Mouse (Mus musculus) heart, embryonic 12.5 days (tissue): ENCODE measurements around the gene Csnk2a1. TPM values are rescaled to one million over a fixed set of nuclear protein-coding genes. Genes with fewer than 3 reads are reported as not detected.
A peak's percentile ranks its signal among the peaks of the same experiment; 100 is the strongest.

ENCODE experiments used
- ATAC-seq: fragments of 200-750 bp; cut with Nextera tagmentation; 2 replicates; pipeline ENCODE4 v1.8.0; 2017; ENCODE audit warnings: moderate TSS enrichment, moderate library complexity; ENCODE audit not compliant: insufficient number of reproducible peaks, low FRiP score
- H3K27ac ChIP-seq: fragments of 300-500 bp; sonication (generic); 2 replicates; pipeline ENCODE4 v1.5.1; 2016; ENCODE audit warnings: mild to moderate bottlenecking, moderate library complexity; ENCODE audit not compliant: poor library complexity, severe bottlenecking
- H3K27me3 ChIP-seq: fragments of 300-500 bp; sonication (generic); replicated peaks from 2 replicates; pipeline ENCODE4 v1.6.1; 2016; ENCODE audit warnings: mild to moderate bottlenecking, moderate library complexity
- H3K36me3 ChIP-seq: fragments of 300-500 bp; sonication (generic); 2 replicates; pipeline ENCODE4 v1.6.1; 2016; ENCODE audit warnings: mild to moderate bottlenecking, moderate library complexity
- H3K4me1 ChIP-seq: fragments of 300-500 bp; sonication (generic); replicated peaks from 2 replicates; pipeline ENCODE4 v1.6.1; 2016; ENCODE audit warnings: mild to moderate bottlenecking
- H3K4me2 ChIP-seq: fragments of 300-500 bp; sonication (generic); 2 replicates; pipeline ENCODE4 v1.6.1; 2016; ENCODE audit warnings: mild to moderate bottlenecking, moderate library complexity
- H3K4me3 ChIP-seq: fragments of 300-500 bp; sonication (generic); 2 replicates; pipeline ENCODE4 v1.5.1; 2016; ENCODE audit warnings: mild to moderate bottlenecking
- H3K9ac ChIP-seq: fragments of 300-500 bp; sonication (generic); 2 replicates; pipeline ENCODE4 v1.6.1; 2016; ENCODE audit warnings: mild to moderate bottlenecking, moderate library complexity
- H3K9me3 ChIP-seq: fragments of 300-500 bp; sonication (generic); replicated peaks from 2 replicates; pipeline ENCODE4 v1.6.1; 2016; ENCODE audit warnings: mild to moderate bottlenecking, moderate library complexity
- WGBS: fragments of 180-500 bp; shearing (Covaris S2); methylation state at CpG from one replicate; pipeline ENCODE4 v1.1.7; 2016; 5-methylcytosine and 5-hydroxymethylcytosine counted together
- polyA plus RNA-seq: library from polyadenylated mRNA; unstranded; fragments of >200 nt; fragmentation: Nextera tagmentation; extraction: Ambion mirVana; gene quantifications from 2 replicates; pipeline ENCODE4 v1.2.1, GENCODE M21; 2016

Csnk2a1 gene
- 63.2 and 69.2 TPM in 2 replicates for polyA plus RNA-seq

DNA sequence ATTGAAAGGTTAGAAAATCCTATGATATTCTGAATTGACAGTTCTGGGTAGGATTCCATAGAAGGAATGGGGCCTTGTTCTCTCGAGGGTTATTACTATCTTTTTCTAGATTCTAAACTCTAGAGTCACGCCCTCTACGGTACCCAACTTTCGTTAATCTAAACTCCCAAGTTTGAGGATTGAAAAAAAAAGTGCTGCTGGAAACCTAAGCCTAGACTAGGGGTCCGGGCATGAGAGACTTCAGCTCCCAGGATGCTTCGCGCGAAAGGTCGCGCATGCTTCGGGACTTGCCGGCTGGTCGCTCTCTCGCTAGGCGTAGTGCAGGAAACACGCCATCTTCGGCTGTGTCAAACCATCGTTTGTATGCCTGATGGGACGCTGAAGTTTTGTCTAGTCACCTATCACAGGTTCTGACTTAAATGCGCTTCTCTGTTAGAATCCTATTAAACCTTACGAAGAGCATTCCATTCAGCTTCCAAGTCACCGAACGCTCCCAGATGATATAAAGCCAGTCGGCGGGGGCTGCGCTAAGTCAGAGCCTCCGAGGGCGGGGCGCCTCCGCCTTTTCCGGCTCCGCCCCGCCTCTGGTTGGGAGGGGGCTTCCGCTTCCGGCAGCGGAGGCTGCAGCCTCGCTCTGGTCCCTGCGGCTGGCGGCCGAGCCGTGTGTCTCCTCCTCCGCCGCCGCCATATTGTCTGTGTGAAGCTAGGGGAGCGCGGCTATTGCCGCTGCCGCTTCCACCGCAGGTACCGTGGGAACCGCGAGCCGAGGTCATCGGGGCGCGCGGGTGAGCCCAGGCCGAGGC lies at the start of gene Csnk2a1:
Csnk2a1 (plus strand) TSS at position 592 of the 803 bp plus-strand sequence.
- WGBS: under 1% methylated on average over 58 of the region's 58 CpGs
- Histone ChIP-seq H3K36me3 (peaks cover 18% of the 10 kb centered on the region), H3K4me2 (peak within 1 kb of the TSS; percentile 84), H3K27me3 (no peaks in the 10 kb centered on the region), H3K4me1 (peaks cover 22% of the 10 kb centered on the region), H3K9ac (peak within 1 kb of the TSS; percentile 99), H3K4me3 (peak within 1 kb of the TSS; percentile 99), H3K27ac (peak within 1 kb of the TSS; percentile 100), H3K9me3 (no peaks in the 10 kb centered on the region)
- ATAC-seq: peak; percentile 95

DNA sequence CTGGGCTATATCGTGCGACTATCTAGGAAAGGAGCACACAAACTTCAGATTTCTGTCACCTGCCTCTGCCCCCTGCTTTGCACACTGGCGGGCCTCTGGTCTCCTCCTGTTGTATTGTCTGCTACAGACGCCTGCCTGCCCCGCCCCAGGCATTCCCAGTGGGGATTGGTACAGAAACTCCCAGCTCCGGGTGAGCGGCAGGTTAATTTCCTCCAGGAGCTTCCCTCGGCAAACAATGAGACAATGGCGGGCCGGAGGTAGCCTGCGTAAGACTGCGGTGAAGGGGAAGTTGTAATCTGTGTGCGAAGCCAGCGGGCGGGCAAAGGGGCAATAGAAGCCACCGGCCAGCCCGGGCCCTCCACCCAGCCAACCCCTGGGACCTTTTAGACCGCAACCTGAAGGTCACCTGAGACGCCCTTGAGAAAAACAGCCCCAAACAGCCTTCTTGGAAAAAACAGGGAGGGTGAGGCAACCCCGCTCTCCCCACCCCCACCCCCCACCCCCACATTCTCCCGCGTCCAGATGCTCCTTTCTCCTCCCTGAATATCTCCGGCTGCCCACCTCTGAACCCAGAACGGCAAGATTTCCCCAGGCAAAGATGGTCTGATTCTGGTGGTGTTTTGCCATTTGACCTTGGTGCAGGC lies 49.4 kb upstream of the Csnk2a1 start:
- Histone ChIP-seq H3K36me3 (no peaks in the 10 kb centered on the region), H3K4me2 (peak overlapping the region; percentile 49), H3K27ac (0 out of 2 replicates have a peak overlapping the region, but pooled peaks have one; percentile 1), H3K27me3 (no peaks in the 10 kb centered on the region), H3K4me1 (peaks cover 8% of the 10 kb centered on the region; the same call in 1 of the 2 replicates), H3K9me3 (peaks cover 4% of the 10 kb centered on the region; the same call in 1 of the 2 replicates), H3K4me3 (peak overlapping the region; percentile 17; the same call in 1 of the 2 replicates), H3K9ac (no peak overlapping the region)
- peak; percentile 73 for ATAC-seq
- 14% methylated on average over 24 of the region's 24 CpGs for WGBS

DNA sequence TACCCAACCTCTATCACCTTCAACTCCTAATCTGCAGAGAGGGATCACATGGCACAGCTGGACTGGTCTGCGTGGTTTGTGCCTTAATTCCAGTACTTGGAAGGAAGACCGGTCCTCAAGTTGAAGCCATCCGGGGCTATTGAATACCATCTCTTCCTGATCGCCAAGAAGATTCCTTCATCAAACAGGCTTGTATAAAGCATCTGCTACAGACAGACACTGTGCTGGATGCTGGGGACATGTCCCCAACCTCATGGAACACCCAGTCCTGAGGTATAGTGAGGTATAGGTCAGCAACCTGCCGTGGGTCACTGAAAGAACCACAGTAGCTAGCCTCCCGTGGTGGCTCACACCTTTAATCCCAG lies 48.9 kb upstream of the Csnk2a1 start:
- no peak for ATAC-seq
- Histone ChIP-seq H3K4me3 (no peak overlapping the region), H3K4me1 (peaks cover 8% of the 10 kb centered on the region; the same call in 1 of the 2 replicates), H3K9me3 (peaks cover 4% of the 10 kb centered on the region; the same call in 1 of the 2 replicates), H3K4me2 (no peak overlapping the region; the same call in 1 of the 2 replicates), H3K36me3 (no peaks in the 10 kb centered on the region), H3K9ac (no peak overlapping the region), H3K27me3 (no peaks in the 10 kb centered on the region), H3K27ac (no peak overlapping the region)
- 67% methylated on average over 6 of the region's 6 CpGs for WGBS

DNA sequence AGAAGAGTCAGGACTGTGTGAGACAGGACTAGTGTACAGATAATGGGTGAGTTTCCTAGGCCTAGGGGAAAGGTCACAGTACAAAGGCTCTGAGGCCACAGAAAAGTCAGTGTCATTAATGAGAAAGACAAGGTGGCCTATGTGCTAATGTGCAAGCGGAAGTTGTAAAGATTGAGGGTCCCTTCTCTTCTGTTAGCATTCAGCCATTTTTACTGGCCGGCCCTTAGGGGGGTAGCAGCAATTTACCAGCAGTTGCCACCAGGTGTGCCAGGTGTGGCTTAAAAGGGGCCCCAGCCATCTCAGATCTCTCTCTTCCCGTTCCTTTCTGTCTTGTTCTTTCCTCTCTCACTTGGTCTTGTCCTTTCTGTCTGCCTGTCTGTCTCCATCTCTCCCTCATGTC lies 48.3 kb upstream of the Csnk2a1 start:
- H3K36me3 ChIP-seq: no peaks in the 10 kb centered on the region
- H3K27ac ChIP-seq: no peak overlapping the region
- 85% methylated on average over 3 of the region's 3 CpGs for WGBS
- H3K9ac ChIP-seq: no peak overlapping the region
- no peaks in the 10 kb centered on the region for H3K27me3 ChIP-seq
- H3K4me3 ChIP-seq: no peak overlapping the region
- no peak overlapping the region for H3K4me2 ChIP-seq
- peaks cover 4% of the 10 kb centered on the region; the same call in 1 of the 2 replicates for H3K9me3 ChIP-seq
- H3K4me1 ChIP-seq: peaks cover 8% of the 10 kb centered on the region; the same call in 1 of the 2 replicates
- ATAC-seq: no peak

DNA sequence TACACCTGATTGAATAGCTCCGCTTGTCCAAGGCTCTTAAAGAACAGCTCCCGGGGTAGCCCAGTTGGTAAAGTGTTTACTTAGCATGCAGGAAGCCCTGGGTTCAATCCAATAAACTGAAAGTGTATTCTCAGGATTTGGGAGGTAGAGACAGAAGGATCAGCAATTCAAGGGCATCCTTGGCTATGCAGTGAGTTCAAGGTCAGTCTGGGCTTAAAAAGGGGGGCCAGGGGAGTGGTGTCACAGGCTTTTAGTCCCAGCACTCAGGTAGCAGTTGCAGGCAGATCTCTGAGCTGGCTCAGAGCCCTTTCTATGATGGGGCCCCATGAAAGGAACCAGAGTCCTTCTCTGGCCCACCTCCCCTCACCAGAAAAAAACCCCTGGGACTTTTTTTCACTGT lies 47.3 kb upstream of the Csnk2a1 start:
- no peak overlapping the region for H3K9ac ChIP-seq
- H3K4me1 ChIP-seq: peaks cover 8% of the 10 kb centered on the region; the same call in 1 of the 2 replicates
- H3K4me2 ChIP-seq: no peak overlapping the region
- H3K36me3 ChIP-seq: no peaks in the 10 kb centered on the region
- no peak overlapping the region for H3K27ac ChIP-seq
- peaks cover 4% of the 10 kb centered on the region; the same call in 1 of the 2 replicates for H3K9me3 ChIP-seq
- no peaks in the 10 kb centered on the region for H3K27me3 ChIP-seq
- H3K4me3 ChIP-seq: no peak overlapping the region
- 79% methylated on average over 2 of the region's 2 CpGs for WGBS
- no peak for ATAC-seq

DNA sequence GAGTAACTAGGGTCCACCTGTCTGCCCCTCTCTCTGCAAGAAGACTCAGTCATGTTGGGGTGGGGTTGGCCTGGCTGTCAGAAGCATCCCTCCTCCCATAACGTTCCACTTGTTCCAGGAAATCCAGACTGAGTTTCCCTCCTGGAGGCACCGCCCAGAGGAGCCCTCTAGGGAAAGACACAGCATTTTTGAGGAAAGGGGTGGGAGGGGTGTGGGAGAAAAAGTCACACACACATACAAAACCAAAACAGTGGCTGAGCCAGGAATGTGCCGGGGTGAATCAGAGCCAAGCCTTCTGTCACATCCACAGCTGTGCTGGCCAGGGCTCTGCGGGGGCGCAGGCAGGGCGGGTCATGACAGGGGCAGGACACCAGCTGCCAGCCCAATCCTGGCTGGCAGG lies 46.3 kb upstream of the Csnk2a1 start:
- no peak overlapping the region for H3K4me3 ChIP-seq
- H3K9ac ChIP-seq: no peak overlapping the region
- no peaks in the 10 kb centered on the region for H3K27me3 ChIP-seq
- peak; percentile 56; the same call in 1 of the 2 replicates for ATAC-seq
- H3K4me2 ChIP-seq: no peak overlapping the region
- H3K4me1 ChIP-seq: peaks cover 8% of the 10 kb centered on the region; the same call in 1 of the 2 replicates
- WGBS: 56% methylated on average over 6 of the region's 6 CpGs
- H3K27ac ChIP-seq: no peak overlapping the region
- no peaks in the 10 kb centered on the region for H3K36me3 ChIP-seq
- H3K9me3 ChIP-seq: no peaks in the 10 kb centered on the region

DNA sequence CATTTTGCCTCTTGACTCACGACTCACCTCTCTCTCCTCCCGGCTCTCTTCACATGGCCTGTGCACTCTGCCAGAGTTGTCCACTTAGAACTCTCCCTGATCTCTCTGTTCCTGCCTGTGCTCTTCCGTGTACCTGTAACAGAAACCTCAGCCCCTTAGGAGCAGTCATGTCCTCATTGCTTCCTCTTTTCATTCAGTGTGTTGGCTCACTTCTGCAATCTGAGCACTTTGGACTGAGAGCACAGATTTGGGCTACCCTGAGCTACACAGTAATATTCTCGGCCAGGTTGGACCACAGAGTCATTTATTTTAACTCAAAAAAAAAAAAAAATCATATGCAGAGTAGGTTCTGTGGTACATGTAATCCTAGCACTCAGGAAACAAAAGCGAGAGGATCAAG lies 39.5 kb upstream of the Csnk2a1 start:
- H3K9me3 ChIP-seq: no peaks in the 10 kb centered on the region
- no peak overlapping the region for H3K27ac ChIP-seq
- no peaks in the 10 kb centered on the region for H3K36me3 ChIP-seq
- no peak for ATAC-seq
- H3K4me2 ChIP-seq: no peak overlapping the region
- H3K4me3 ChIP-seq: no peak overlapping the region
- 75% methylated on average over 5 of the region's 5 CpGs for WGBS
- H3K9ac ChIP-seq: no peak overlapping the region
- peaks cover 14% of the 10 kb centered on the region for H3K4me1 ChIP-seq
- no peaks in the 10 kb centered on the region for H3K27me3 ChIP-seq

DNA sequence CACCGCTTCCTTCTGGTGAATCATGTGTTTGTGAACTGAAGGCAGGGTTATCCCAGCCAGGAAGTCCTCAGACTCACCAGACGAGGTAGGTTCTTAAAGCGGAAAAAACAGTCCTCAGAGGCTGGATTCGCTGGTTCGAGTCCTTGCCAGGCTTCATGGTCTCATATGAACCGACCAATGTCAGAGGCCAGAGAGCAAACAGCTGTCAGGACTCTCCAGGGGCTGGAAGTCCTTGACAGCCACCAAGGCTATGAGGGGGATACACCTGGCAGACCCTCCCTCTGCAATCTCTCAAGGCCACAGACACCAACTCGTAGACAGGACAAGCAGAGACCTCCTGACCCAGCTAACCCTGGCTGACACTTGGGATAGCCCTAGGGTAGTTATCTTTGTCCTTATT lies 37.4 kb upstream of the Csnk2a1 start:
- H3K4me1 ChIP-seq: peaks cover 14% of the 10 kb centered on the region
- H3K9me3 ChIP-seq: no peaks in the 10 kb centered on the region
- H3K4me2 ChIP-seq: peak overlapping the region; percentile 29
- no peak overlapping the region for H3K4me3 ChIP-seq
- no peaks in the 10 kb centered on the region for H3K27me3 ChIP-seq
- no peak overlapping the region for H3K9ac ChIP-seq
- WGBS: 45% methylated on average over 7 of the region's 7 CpGs
- ATAC-seq: no peak
- H3K27ac ChIP-seq: no peak overlapping the region
- H3K36me3 ChIP-seq: no peaks in the 10 kb centered on the region

DNA sequence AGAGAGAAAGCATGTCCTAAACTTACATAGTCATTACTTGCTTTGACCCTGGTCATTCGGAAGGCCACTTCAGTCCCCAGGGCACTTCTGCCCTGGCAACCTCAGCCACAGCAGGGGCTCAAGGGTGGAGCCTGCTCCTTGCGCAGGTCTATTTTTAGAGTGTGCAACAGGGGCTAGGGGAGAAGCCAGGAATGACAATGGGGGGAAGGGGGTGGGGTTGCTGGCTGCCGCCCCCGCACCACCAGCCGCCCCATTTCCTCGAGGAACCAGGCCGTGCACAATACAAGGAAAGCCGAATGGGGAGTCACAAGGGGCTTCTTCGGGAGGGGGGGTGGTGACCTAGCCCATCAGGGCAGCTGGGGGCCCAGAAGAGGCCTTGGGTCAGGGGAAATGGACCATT lies 37.0 kb upstream of the Csnk2a1 start:
- Histone ChIP-seq H3K36me3 (no peaks in the 10 kb centered on the region), H3K9me3 (no peaks in the 10 kb centered on the region), H3K4me2 (peak overlapping the region; percentile 29), H3K4me3 (no peak overlapping the region), H3K4me1 (peaks cover 14% of the 10 kb centered on the region), H3K9ac (no peak overlapping the region; the same call in 1 of the 2 replicates), H3K27me3 (no peaks in the 10 kb centered on the region), H3K27ac (no peak overlapping the region)
- peak; percentile 52; the same call in 1 of the 2 replicates for ATAC-seq
- WGBS: 29% methylated on average over 9 of the region's 9 CpGs

DNA sequence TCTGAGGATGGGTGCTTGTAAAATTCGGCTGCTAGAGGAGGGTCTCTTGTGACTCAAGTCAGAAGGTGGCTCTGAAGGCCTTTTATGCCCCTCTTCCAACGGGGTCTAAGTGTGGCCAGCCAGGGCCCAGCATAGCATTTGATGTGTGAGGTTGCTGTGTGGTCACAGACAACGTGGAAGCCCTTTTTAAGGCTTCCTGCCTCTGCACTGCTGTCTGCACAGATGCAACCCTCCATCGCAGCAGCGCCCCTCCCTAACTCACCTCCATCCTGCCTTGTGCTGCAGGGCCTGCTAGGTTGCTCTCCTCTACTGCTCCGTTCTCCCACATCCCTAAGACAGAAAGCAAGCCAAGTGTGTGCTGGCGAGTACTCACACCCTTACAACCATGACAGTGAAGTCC lies 36.5 kb upstream of the Csnk2a1 start:
- no peaks in the 10 kb centered on the region for H3K36me3 ChIP-seq
- H3K9me3 ChIP-seq: no peaks in the 10 kb centered on the region
- no peak overlapping the region for H3K9ac ChIP-seq
- no peak overlapping the region for H3K4me3 ChIP-seq
- 65% methylated on average over 7 of the region's 7 CpGs for WGBS
- peaks cover 14% of the 10 kb centered on the region for H3K4me1 ChIP-seq
- ATAC-seq: peak; percentile 23; the same call in 1 of the 2 replicates
- no peak overlapping the region for H3K4me2 ChIP-seq
- 0 out of 2 replicates have a peak, but pooled peaks cover under 1% of the 10 kb centered on the region for H3K27me3 ChIP-seq
- H3K27ac ChIP-seq: no peak overlapping the region
